Mouse (Mus musculus) intestine, embryonic 16.5 days (tissue): ENCODE measurements around the gene Cuedc1. TPM values are rescaled to one million over a fixed set of nuclear protein-coding genes. Genes with fewer than 3 reads are reported as not detected.
A peak's percentile ranks its signal among the peaks of the same experiment; 100 is the strongest.

ENCODE experiments used
- ATAC-seq: fragments of 200-750 bp; cut with Nextera tagmentation; 2 replicates; pipeline ENCODE4 v1.8.0; 2017; ENCODE audit warnings: moderate TSS enrichment, moderate library complexity
- H3K27ac ChIP-seq: fragments of 300-500 bp; sonication (generic); 2 replicates; pipeline ENCODE4 v1.5.1; 2014; ENCODE audit warnings: mild to moderate bottlenecking, low read length
- H3K27me3 ChIP-seq: fragments of 300-500 bp; sonication (generic); replicated peaks from 2 replicates; pipeline ENCODE4 v1.6.1; 2014; ENCODE audit warnings: low read length, control low read depth, mixed read lengths; ENCODE audit not compliant: control insufficient read depth, insufficient read depth
- H3K36me3 ChIP-seq: fragments of 300-500 bp; sonication (generic); 2 replicates; pipeline ENCODE4 v1.6.1; 2014; ENCODE audit warnings: low read length, control low read depth; ENCODE audit not compliant: control insufficient read depth, insufficient read depth
- H3K4me1 ChIP-seq: fragments of 300-500 bp; sonication (generic); 2 replicates; pipeline ENCODE4 v1.6.1; 2014; ENCODE audit warnings: low read length, control low read depth, mixed read lengths; ENCODE audit not compliant: control insufficient read depth, insufficient read depth
- H3K4me2 ChIP-seq: fragments of 300-500 bp; sonication (generic); 2 replicates; pipeline ENCODE4 v1.6.1; 2014; ENCODE audit warnings: low read depth, low read length, control low read depth
- H3K4me3 ChIP-seq: fragments of 300-500 bp; sonication (generic); 2 replicates; pipeline ENCODE4 v1.5.1; 2014; ENCODE audit warnings: mild to moderate bottlenecking, low read length
- H3K9ac ChIP-seq: fragments of 300-500 bp; sonication (generic); 2 replicates; pipeline ENCODE4 v1.6.1; 2014; ENCODE audit warnings: low read depth, low read length
- H3K9me3 ChIP-seq: fragments of 300-500 bp; sonication (generic); 2 replicates; pipeline ENCODE4 v1.6.1; 2016; ENCODE audit warnings: low read length, control low read depth; ENCODE audit not compliant: control insufficient read depth
- WGBS: fragments of 180-500 bp; shearing (Covaris S2); extraction: QIAGEN DNeasy Blood & Tissue Kit; methylation state at CpG from one replicate; pipeline ENCODE4 v1.1.7; 2014; 5-methylcytosine and 5-hydroxymethylcytosine counted together
- polyA plus RNA-seq: library from polyadenylated mRNA; unstranded; fragments of >200 nt; fragmentation: Nextera tagmentation; extraction: Ambion mirVana; gene quantifications from 2 replicates; pipeline ENCODE4 v1.2.1, GENCODE M21; 2015

The Cuedc1 gene
- polyA plus RNA-seq, 1 experiment from 2014 or later = 8.5 TPM

- Histone ChIP-seq H3K36me3 (no peaks in the 10 kb centered on the region), H3K27me3 (no peaks in the 10 kb centered on the region), H3K9me3 (no peaks in the 10 kb centered on the region), H3K4me1 (peaks cover 51% of the 10 kb centered on the region), H3K27ac (no peak overlapping the region), H3K4me2 (no peak overlapping the region), H3K9ac (no peak overlapping the region), H3K4me3 (no peak overlapping the region)
- ATAC-seq = no peak
- WGBS = 84% methylated on average over 7 of the region's 7 CpGs
Measured at GRCm38 (mm10) chr11:88112677-88113333, 14.9 kb downstream of the Cuedc1 start.

GRCm38 (mm10) chr11:88113543-88114271 lies 15.8 kb downstream of the Cuedc1 start:
- Histone ChIP-seq H3K4me3 (no peak overlapping the region), H3K27ac (peak overlapping the region; percentile 68), H3K9ac (peak overlapping the region; percentile 15; the same call in 1 of the 2 replicates), H3K27me3 (no peaks in the 10 kb centered on the region), H3K9me3 (no peaks in the 10 kb centered on the region), H3K4me2 (no peak overlapping the region), H3K4me1 (peaks cover 60% of the 10 kb centered on the region), H3K36me3 (no peaks in the 10 kb centered on the region)
- no peak for ATAC-seq
- WGBS = 53% methylated on average over 6 of the region's 6 CpGs

- peak; percentile 36 for ATAC-seq
- no peaks in the 10 kb centered on the region for H3K36me3 ChIP-seq
- H3K4me2 ChIP-seq = peak overlapping the region; percentile 28
- no peaks in the 10 kb centered on the region for H3K9me3 ChIP-seq
- no peak overlapping the region for H3K4me3 ChIP-seq
- peak overlapping the region; percentile 70 for H3K27ac ChIP-seq
- H3K4me1 ChIP-seq = peaks cover 72% of the 10 kb centered on the region
- WGBS = 27% methylated on average over 8 of the region's 8 CpGs
- peak overlapping the region; percentile 37; the same call in 1 of the 2 replicates for H3K9ac ChIP-seq
- H3K27me3 ChIP-seq = no peaks in the 10 kb centered on the region
Measured at GRCm38 (mm10) chr11:88114871-88115301, 17.0 kb downstream of the Cuedc1 start.

- Histone ChIP-seq H3K4me1 (peaks cover 69% of the 10 kb centered on the region), H3K4me3 (no peak overlapping the region), H3K9me3 (no peaks in the 10 kb centered on the region), H3K9ac (no peak overlapping the region), H3K4me2 (no peak overlapping the region), H3K36me3 (no peaks in the 10 kb centered on the region), H3K27me3 (no peaks in the 10 kb centered on the region), H3K27ac (peak overlapping the region; percentile 75; the same call in 1 of the 2 replicates)
- 83% methylated on average over 6 of the region's 6 CpGs for WGBS
- no peak for ATAC-seq
Measured at GRCm38 (mm10) chr11:88116568-88116967, 18.7 kb downstream of the Cuedc1 start.

GRCm38 (mm10) chr11:88117356-88118090 lies 19.7 kb downstream of the Cuedc1 start:
- 33% methylated on average over 10 of the region's 10 CpGs for WGBS
- no peak overlapping the region for H3K4me2 ChIP-seq
- no peak for ATAC-seq
- peak overlapping the region; percentile 75 for H3K27ac ChIP-seq
- H3K9ac ChIP-seq = peak overlapping the region; percentile 2; the same call in 1 of the 2 replicates
- no peaks in the 10 kb centered on the region for H3K27me3 ChIP-seq
- H3K9me3 ChIP-seq = no peaks in the 10 kb centered on the region
- H3K36me3 ChIP-seq = no peaks in the 10 kb centered on the region
- H3K4me3 ChIP-seq = no peak overlapping the region
- H3K4me1 ChIP-seq = peaks cover 65% of the 10 kb centered on the region

- Histone ChIP-seq H3K27ac (peak overlapping the region; percentile 75), H3K27me3 (no peaks in the 10 kb centered on the region), H3K4me3 (no peak overlapping the region), H3K9me3 (no peaks in the 10 kb centered on the region), H3K4me2 (no peak overlapping the region), H3K9ac (peak overlapping the region; percentile 2; the same call in 1 of the 2 replicates), H3K36me3 (no peaks in the 10 kb centered on the region), H3K4me1 (peaks cover 61% of the 10 kb centered on the region)
- ATAC-seq = no peak
- 31% methylated on average over 6 of the region's 6 CpGs for WGBS
Measured at GRCm38 (mm10) chr11:88118091-88118440, 20.2 kb downstream of the Cuedc1 start.

GRCm38 (mm10) chr11:88118817-88119642 lies 21.2 kb downstream of the Cuedc1 start:
- peak; percentile 80 for ATAC-seq
- Histone ChIP-seq H3K4me2 (0 out of 2 replicates have a peak overlapping the region, but pooled peaks have one; percentile 3), H3K9me3 (no peaks in the 10 kb centered on the region), H3K4me1 (peaks cover 54% of the 10 kb centered on the region), H3K27me3 (no peaks in the 10 kb centered on the region), H3K27ac (peak overlapping the region; percentile 75), H3K9ac (peak overlapping the region; percentile 53), H3K4me3 (no peak overlapping the region), H3K36me3 (no peaks in the 10 kb centered on the region)
- WGBS = 19% methylated on average over 8 of the region's 8 CpGs

- Histone ChIP-seq H3K4me2 (no peak overlapping the region), H3K9ac (no peak overlapping the region), H3K27ac (no peak overlapping the region), H3K36me3 (no peaks in the 10 kb centered on the region), H3K9me3 (no peaks in the 10 kb centered on the region), H3K4me3 (no peak overlapping the region), H3K27me3 (no peaks in the 10 kb centered on the region), H3K4me1 (peaks cover 23% of the 10 kb centered on the region)
- ATAC-seq = no peak
- WGBS = 73% methylated on average over 5 of the region's 5 CpGs
Measured at GRCm38 (mm10) chr11:88122545-88122944, 24.7 kb downstream of the Cuedc1 start.
